Mouse (Mus musculus) G1E (cell line): ENCODE results near the gene Faf2. TPM values are rescaled to one million over a fixed set of nuclear protein-coding genes. Genes with fewer than 3 reads are reported as not detected.

Source experiments
- ATAC-seq: 2 replicates; pipeline ENCODE4 v1.8.0; 2016; ENCODE audit warnings: mild to moderate bottlenecking; ENCODE audit not compliant: insufficient number of reproducible peaks, poor library complexity, low FRiP score, severe bottlenecking; ENCODE audit errors: extremely low read depth
- DNase-seq: peaks from one replicate; pipeline ENCODE4 v3.0.0; 2012; ENCODE audit warnings: low spot score
- H3K27me3 ChIP-seq: 2 replicates; pipeline ENCODE4 v1.6.1; 2012; ENCODE audit warnings: mild to moderate bottlenecking, low read length, inconsistent platforms; ENCODE audit not compliant: insufficient read depth
- H3K36me3 ChIP-seq: replicated peaks from 2 replicates; pipeline ENCODE3; 2012; ENCODE audit warnings: mild to moderate bottlenecking, inconsistent platforms
- H3K4me1 ChIP-seq: 2 replicates; pipeline ENCODE4 v1.6.1; 2012; ENCODE audit warnings: low read depth, low read length, inconsistent platforms, mixed read lengths; ENCODE audit not compliant: insufficient read depth
- H3K4me3 ChIP-seq: 2 replicates; pipeline ENCODE4 v1.5.1; 2012; ENCODE audit warnings: low read depth, mild to moderate bottlenecking, inconsistent platforms, low read length, moderate library complexity, mixed read lengths
- H3K9me3 ChIP-seq: replicated peaks from 2 replicates; pipeline ENCODE4 v1.6.1; 2012; ENCODE audit warnings: inconsistent platforms
- CTCF ChIP-seq: IDR thresholded peaks from 2 replicates; pipeline ENCODE4 v1.5.1; 2012; ENCODE audit warnings: low read depth, low read length, inconsistent platforms, mixed read lengths
- GATA1 ChIP-seq: IDR thresholded peaks from 2 replicates; pipeline ENCODE4 v1.6.1; 2012; ENCODE audit warnings: borderline replicate concordance, low read length, inconsistent platforms, mixed read lengths
- GATA2 ChIP-seq: IDR thresholded peaks from 2 replicates; pipeline ENCODE4 v1.6.1; 2012; ENCODE audit warnings: low read depth, low read length, inconsistent platforms, borderline replicate concordance
- POLR2AphosphoS5 ChIP-seq: IDR thresholded peaks from 2 replicates; pipeline ENCODE4 v1.6.1; 2012; ENCODE audit warnings: low read depth, low read length, inconsistent platforms; ENCODE audit not compliant: insufficient replicate concordance
- TAL1 ChIP-seq: conservative IDR thresholded peaks from 2 replicates; pipeline ENCODE4 v1.6.1; 2012; ENCODE audit warnings: low read depth, low read length, inconsistent platforms, mixed read lengths
- polyA plus RNA-seq: library from polyadenylated mRNA; stranded (reverse); fragments of >175 nt; gene quantifications from 2 replicates; pipeline ENCODE4 v1.2.3, GENCODE M21; 2012
- total RNA-seq, 2 experiments: library from RNA; stranded (forward) in 1 of 2; stranded (reverse) in 1 of 2; fragments of 200-1000 nt in 1 of 2; fragments of >200 nt in 1 of 2; fragmentation: Nextera tagmentation in 1 of 2; gene quantifications; 2 replicates each; pipeline ENCODE4 v1.2.3; 2014 to 2017

Faf2 gene
- total and polyA plus RNA-seq, 3 experiments = 14.5 to 80.9 (median 47.9) TPM

DNA sequence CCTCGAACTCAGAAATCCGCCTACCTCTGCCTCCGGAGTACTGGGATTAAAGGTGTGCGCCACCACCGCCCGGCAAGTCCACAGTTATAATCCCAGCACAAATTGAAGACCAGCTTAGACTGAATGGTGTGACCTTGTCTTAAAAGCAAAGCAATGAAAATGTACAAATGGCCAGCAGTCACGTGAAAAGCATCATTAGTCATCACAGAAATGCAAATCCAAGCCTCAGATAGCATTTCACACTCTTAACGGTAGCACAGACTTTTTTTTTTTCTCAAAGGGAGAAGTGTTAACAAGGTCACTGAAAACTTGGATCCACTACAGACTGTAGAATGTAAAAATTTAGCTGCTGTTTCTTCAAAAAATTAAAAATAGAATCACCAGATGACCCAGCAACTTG, 5.3 kb upstream of the Faf2 start:
- peaks cover 7% of the 10 kb centered on the region for H3K27me3 ChIP-seq
- H3K4me3 ChIP-seq = no peak overlapping the region
- ATAC-seq = no peak
- H3K4me1 ChIP-seq = peaks cover 11% of the 10 kb centered on the region
- no peak for DNase-seq
- no peaks in the 10 kb centered on the region for H3K9me3 ChIP-seq
- H3K36me3 ChIP-seq = no peaks in the 10 kb centered on the region
- TF ChIP-seq POLR2AphosphoS5 = no peak
- no peak for TF ChIP-seq GATA2
- no peak for TF ChIP-seq GATA1
- no peak for TF ChIP-seq TAL1
- TF ChIP-seq CTCF = no peak

- no peak for ATAC-seq
- DNase-seq = no peak
Observed at GRCm38 (mm10) chr13:54616998-54617397, 4.6 kb upstream of the Faf2 start.

GRCm38 (mm10) chr13:54621960-54622521, 457 bp downstream of the Faf2 start:
- no peak for ATAC-seq
- Histone ChIP-seq H3K4me1 (peaks cover 31% of the 10 kb centered on the region), H3K4me3 (peak overlapping the region; percentile 99), H3K36me3 (peaks cover 28% of the 10 kb centered on the region), H3K9me3 (no peaks in the 10 kb centered on the region), H3K27me3 (peaks cover 2% of the 10 kb centered on the region; the same call in 1 of the 2 replicates)
- peak; percentile 25 for DNase-seq
- no peak for TF ChIP-seq GATA2
- TF ChIP-seq CTCF = no peak
- TF ChIP-seq POLR2AphosphoS5 = no peak
- no peak for TF ChIP-seq GATA1
- no peak for TF ChIP-seq TAL1

More at GRCm38 (mm10) chr13:54616998-54617397, 4.6 kb upstream of the Faf2 start:
- Histone ChIP-seq H3K9me3 (no peaks in the 10 kb centered on the region), H3K4me1 (peaks cover 7% of the 10 kb centered on the region), H3K4me3 (no peak overlapping the region), H3K36me3 (no peaks in the 10 kb centered on the region), H3K27me3 (peaks cover 7% of the 10 kb centered on the region)
- peak; percentile 8; the same call in 1 of the 2 replicates for TF ChIP-seq CTCF
- no peak for TF ChIP-seq TAL1

- Histone ChIP-seq H3K36me3 (peaks cover 68% of the 10 kb centered on the region), H3K4me3 (no peak overlapping the region), H3K4me1 (peaks cover 15% of the 10 kb centered on the region), H3K27me3 (no peaks in the 10 kb centered on the region), H3K9me3 (no peaks in the 10 kb centered on the region)
- TF ChIP-seq POLR2AphosphoS5 (no peak), CTCF (no peak), TAL1 (no peak), GATA2 (no peak), GATA1 (no peak)
- ATAC-seq (no peak), DNase-seq (no peak)
Observed at GRCm38 (mm10) chr13:54629128-54629527, 7.5 kb downstream of the Faf2 start.

- Histone ChIP-seq H3K4me1 (no peaks in the 10 kb centered on the region; the same call in 1 of the 2 replicates), H3K4me3 (no peak overlapping the region), H3K9me3 (no peaks in the 10 kb centered on the region), H3K36me3 (peaks cover 72% of the 10 kb centered on the region), H3K27me3 (no peaks in the 10 kb centered on the region)
- DNase-seq = no peak
- no peak for ATAC-seq
- TF ChIP-seq GATA1 (no peak), CTCF (no peak), GATA2 (no peak), POLR2AphosphoS5 (no peak), TAL1 (no peak)
Observed at GRCm38 (mm10) chr13:54632731-54633277, 11.2 kb downstream of the Faf2 start.

DNA sequence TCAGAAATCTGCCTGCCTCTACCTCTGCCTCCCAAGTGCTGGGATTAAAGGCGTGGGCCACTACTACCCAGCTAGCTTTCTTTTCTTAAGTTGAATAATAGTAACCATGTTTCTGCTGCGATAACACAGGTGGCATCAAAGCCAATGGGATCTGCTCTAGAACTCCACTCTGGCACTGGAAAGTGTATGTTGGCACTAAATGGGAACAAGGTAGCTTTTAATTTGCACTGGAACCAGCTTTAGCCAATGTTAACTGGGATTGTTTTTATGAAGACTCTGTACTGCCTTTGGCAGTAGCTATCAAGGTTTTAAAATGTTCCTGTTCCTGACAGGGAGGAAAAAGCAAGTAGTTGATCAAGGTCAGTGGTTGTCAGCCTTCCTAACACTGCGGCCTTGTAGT, 13.4 kb downstream of the Faf2 start:
- H3K4me3 ChIP-seq = no peak overlapping the region
- H3K9me3 ChIP-seq = no peaks in the 10 kb centered on the region
- no peak for DNase-seq
- no peaks in the 10 kb centered on the region for H3K27me3 ChIP-seq
- H3K4me1 ChIP-seq = no peaks in the 10 kb centered on the region
- H3K36me3 ChIP-seq = peaks cover 77% of the 10 kb centered on the region
- ATAC-seq = no peak
- TF ChIP-seq GATA1 = no peak
- no peak for TF ChIP-seq TAL1
- TF ChIP-seq CTCF = no peak
- no peak for TF ChIP-seq POLR2AphosphoS5
- TF ChIP-seq GATA2 = no peak
